Comparison of ENCODE assay signal across 13 mouse cellular contexts in the genomic region with DNA sequence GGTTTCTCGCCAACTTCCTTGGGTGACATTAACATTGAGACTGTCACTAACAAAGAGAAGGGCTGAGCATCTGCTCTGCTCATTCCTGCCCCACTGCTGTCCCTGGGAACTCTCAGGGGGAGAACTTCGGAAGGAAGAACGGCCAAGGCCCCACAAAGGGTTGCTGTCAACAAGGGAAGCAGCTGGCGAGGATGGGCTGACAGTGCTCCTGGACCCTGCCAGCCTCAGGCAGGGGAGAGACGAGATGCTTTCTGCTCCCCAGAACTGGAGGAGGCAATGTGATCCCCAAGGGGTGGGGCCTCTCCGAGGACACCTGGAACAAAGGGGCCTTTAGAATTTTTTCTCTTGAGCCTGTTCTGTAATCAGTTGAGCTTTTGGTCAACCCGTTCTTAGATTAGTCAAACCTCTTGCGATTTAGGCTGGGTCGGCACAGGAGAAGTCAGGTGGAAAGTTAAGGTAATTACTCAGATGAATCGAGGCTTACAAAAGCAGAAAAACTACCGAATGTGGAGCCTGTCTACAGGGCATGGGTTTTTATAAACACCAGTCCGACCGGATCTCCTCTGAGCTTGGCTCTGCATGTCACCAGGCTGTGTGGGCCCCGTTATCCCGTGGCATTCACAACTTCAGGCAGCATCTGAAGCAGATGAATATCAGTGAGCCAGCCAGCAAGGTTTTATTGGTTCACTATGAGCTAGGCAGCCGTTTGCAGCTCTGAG.
DNase-seq lines count a peak whose midpoint lies in the region; ATAC-seq and TF ChIP-seq lines count a peak whose summit lies in the region.
"Had no signal": no experiment of that assay in that cellular context is flagged by ENCODE, and none has a peak within 500 bp of the region (broad histone marks: within the 10 kb centered on the region; RNA-seq: fewer than 3 reads in every experiment).

No protein-coding gene starts in this region.

- H3K4me3 ChIP-seq in cerebellum, adult 2 months (replicated peaks; ENCODE audit: insufficient read depth, low read depth, low read length) = no peak overlapping the region
- no peak overlapping the region for H3K4me3 ChIP-seq in lung, embryonic 16.5 days (ENCODE audit: low read length)
- H3K4me3 ChIP-seq in embryonic facial prominence, embryonic 13.5 days = no peak overlapping the region
- H3K4me3 ChIP-seq in hindbrain, embryonic 14.5 days (replicated peaks; ENCODE audit: low read length) = no peak overlapping the region
- H3K4me3 ChIP-seq: heart, embryonic 15.5 days; layer of hippocampus, adult 2 months had no signal

- H3K9me3 ChIP-seq in lung, embryonic 16.5 days (ENCODE audit: control insufficient read depth, low read length) = no peaks in the 10 kb centered on the region
- no peaks in the 10 kb centered on the region for H3K9me3 ChIP-seq in embryonic facial prominence, embryonic 13.5 days
- H3K9me3 ChIP-seq in hindbrain, embryonic 14.5 days (ENCODE audit: control insufficient read depth, low read length) = no peaks in the 10 kb centered on the region
- H3K9me3 ChIP-seq: heart, embryonic 15.5 days had no signal

- H3K36me3 ChIP-seq in lung, embryonic 16.5 days (ENCODE audit: control insufficient read depth, insufficient read depth, low read length) = no peaks in the 10 kb centered on the region
- H3K36me3 ChIP-seq in embryonic facial prominence, embryonic 13.5 days = no peaks in the 10 kb centered on the region
- no peaks in the 10 kb centered on the region for H3K36me3 ChIP-seq in hindbrain, embryonic 14.5 days (replicated peaks; ENCODE audit: control insufficient read depth, insufficient read depth)
- H3K36me3 ChIP-seq: heart, embryonic 15.5 days had no signal

- no peak overlapping the region for H3K27ac ChIP-seq in cerebellum, adult 2 months (ENCODE audit: insufficient read depth, low read length)
- 0 out of 2 replicates have a peak overlapping the region, but pooled peaks have one; percentile 20 for H3K27ac ChIP-seq in lung, embryonic 16.5 days (ENCODE audit: low read length)
- peak overlapping the region; percentile 48; the same call in 1 of the 2 replicates for H3K27ac ChIP-seq in embryonic facial prominence, embryonic 13.5 days
- H3K27ac ChIP-seq in hindbrain, embryonic 14.5 days = 0 out of 2 replicates have a peak overlapping the region, but pooled peaks have one; percentile 11
- H3K27ac ChIP-seq: heart, embryonic 15.5 days; layer of hippocampus, adult 2 months; liver, embryonic 14.5 days had no signal

- 70% methylated on average over 16 of the region's 16 CpGs for WGBS in cerebellum, adult 2 months
- WGBS in lung, embryonic 16.5 days = 30% methylated on average over 16 of the region's 16 CpGs
- whole genome bisulfite sequencing in embryonic facial prominence, embryonic 13.5 days = 11% methylated on average over 16 of the region's 16 CpGs
- WGBS in hindbrain, embryonic 14.5 days = 30% methylated on average over 16 of the region's 16 CpGs

- no peak for TF ChIP-seq POLR2A in cerebellum, adult 2 months (IDR thresholded peaks at IDR 0.05; ENCODE audit: borderline replicate concordance, insufficient read depth, low read length)

- H3K27me3 ChIP-seq in cerebellum, adult 2 months (ENCODE audit: control insufficient read depth, insufficient read depth, low read length) = no peaks in the 10 kb centered on the region; the same call in 1 of the 2 replicates
- no peaks in the 10 kb centered on the region for H3K27me3 ChIP-seq in lung, embryonic 16.5 days (ENCODE audit: control insufficient read depth, insufficient read depth, low read depth, low read length)
- peaks cover 16% of the 10 kb centered on the region; the same call in 1 of the 2 replicates for H3K27me3 ChIP-seq in embryonic facial prominence, embryonic 13.5 days
- no peaks in the 10 kb centered on the region for H3K27me3 ChIP-seq in hindbrain, embryonic 14.5 days (ENCODE audit: control insufficient read depth, insufficient read depth, low read length)
- H3K27me3 ChIP-seq: heart, embryonic 15.5 days had no signal

- peak; percentile 33 to 40 for DNase-seq in cerebellum, postnatal 14 days
- no peak for DNase-seq in cerebellum, adult 2 months
- no peak for DNase-seq in lung, adult 18-20 months
- no peak for DNase-seq in hindbrain, embryonic 14.5 days (ENCODE audit: low spot score)
- DNase-seq in ovary, postnatal 14 days (ENCODE audit: low spot score) = no peak
- no peak for DNase-seq in testis, postnatal 10 days (ENCODE audit: low spot score)
- DNase-seq: adrenal gland, adult 8-10 months; gastrocnemius, postnatal 25 days had no signal

- no peak overlapping the region for H3K9ac ChIP-seq in lung, embryonic 16.5 days (ENCODE audit: low read length)
- no peak overlapping the region for H3K9ac ChIP-seq in embryonic facial prominence, embryonic 13.5 days
- no peak overlapping the region for H3K9ac ChIP-seq in hindbrain, embryonic 14.5 days
- H3K9ac ChIP-seq: heart, embryonic 15.5 days; liver, embryonic 14.5 days had no signal

- no peak overlapping the region for H3K4me2 ChIP-seq in lung, embryonic 16.5 days (ENCODE audit: low read depth, low read length)
- peak overlapping the region; percentile 11 for H3K4me2 ChIP-seq in embryonic facial prominence, embryonic 13.5 days
- H3K4me2 ChIP-seq in hindbrain, embryonic 14.5 days (replicated peaks) = no peak overlapping the region
- H3K4me2 ChIP-seq: heart, embryonic 15.5 days had no signal

- ATAC-seq in lung, embryonic 16.5 days (ENCODE audit: low read depth) = peak; percentile 15; the same call in 1 of the 2 replicates
- ATAC-seq in embryonic facial prominence, embryonic 13.5 days (ENCODE audit: insufficient number of reproducible peaks, insufficient read depth, low FRiP score, low TSS enrichment, low read depth) = no peak
- peak; percentile 49; the same call in 1 of the 2 replicates for ATAC-seq in hindbrain, embryonic 14.5 days (ENCODE audit: low FRiP score)

- TF ChIP-seq CTCF in cerebellum, adult 2 months (IDR thresholded peaks at IDR 0.05; ENCODE audit: borderline replicate concordance, insufficient read depth, low read depth, low read length) = no peak

- H3K4me1 ChIP-seq in cerebellum, adult 2 months (ENCODE audit: control insufficient read depth, insufficient read depth, low read length) = peaks cover 4% of the 10 kb centered on the region
- H3K4me1 ChIP-seq in lung, embryonic 16.5 days (replicated peaks; ENCODE audit: control insufficient read depth, insufficient read depth, low read length) = peaks cover 13% of the 10 kb centered on the region
- peaks cover 40% of the 10 kb centered on the region for H3K4me1 ChIP-seq in embryonic facial prominence, embryonic 13.5 days
- 0 out of 2 replicates have a peak, but pooled peaks cover 16% of the 10 kb centered on the region for H3K4me1 ChIP-seq in hindbrain, embryonic 14.5 days (replicated peaks; ENCODE audit: control insufficient read depth, insufficient read depth, low read length)
- H3K4me1 ChIP-seq: heart, embryonic 15.5 days had no signal

Comparison
In these comparisons a context has a peak if more than half of its experiments do, and no peak if none do; other contexts are left out.
1. DNase-seq: peak in cerebellum, postnatal 14 days (2 of 2); none in cerebellum, adult 2 months (0 of 2), lung, adult 18-20 months (0 of 2), hindbrain, embryonic 14.5 days (single experiment), ovary, postnatal 14 days (single experiment) and testis, postnatal 10 days (single experiment).